Mouse (Mus musculus): ENCODE results near the gene Spast.

GRCm38 (mm10) chr17:74290869-74291268, 47.9 kb upstream of the Spast start:
- TF ChIP-seq POLR2A (IDR thresholded peaks at IDR 0.05; ENCODE audit: borderline replicate concordance, control insufficient read depth, low read depth, low read length) (no peak), CTCF (IDR thresholded peaks at IDR 0.05; ENCODE audit: control insufficient read depth, insufficient read depth, low read length) (no peak)
